Mouse (Mus musculus) liver, embryonic 14.5 days (tissue): ENCODE data around the gene Cyp24a1.

ENCODE experiments used
- CTCF ChIP-seq: IDR thresholded peaks from 2 replicates; pipeline ENCODE4 v1.5.1; 2016; ENCODE audit warnings: antibody characterized with exemption, low read depth, control low read depth
- EP300 ChIP-seq: IDR thresholded peaks from 2 replicates; pipeline ENCODE4 v1.6.1; 2016; ENCODE audit warnings: antibody characterized with exemption, low read depth

DNA sequence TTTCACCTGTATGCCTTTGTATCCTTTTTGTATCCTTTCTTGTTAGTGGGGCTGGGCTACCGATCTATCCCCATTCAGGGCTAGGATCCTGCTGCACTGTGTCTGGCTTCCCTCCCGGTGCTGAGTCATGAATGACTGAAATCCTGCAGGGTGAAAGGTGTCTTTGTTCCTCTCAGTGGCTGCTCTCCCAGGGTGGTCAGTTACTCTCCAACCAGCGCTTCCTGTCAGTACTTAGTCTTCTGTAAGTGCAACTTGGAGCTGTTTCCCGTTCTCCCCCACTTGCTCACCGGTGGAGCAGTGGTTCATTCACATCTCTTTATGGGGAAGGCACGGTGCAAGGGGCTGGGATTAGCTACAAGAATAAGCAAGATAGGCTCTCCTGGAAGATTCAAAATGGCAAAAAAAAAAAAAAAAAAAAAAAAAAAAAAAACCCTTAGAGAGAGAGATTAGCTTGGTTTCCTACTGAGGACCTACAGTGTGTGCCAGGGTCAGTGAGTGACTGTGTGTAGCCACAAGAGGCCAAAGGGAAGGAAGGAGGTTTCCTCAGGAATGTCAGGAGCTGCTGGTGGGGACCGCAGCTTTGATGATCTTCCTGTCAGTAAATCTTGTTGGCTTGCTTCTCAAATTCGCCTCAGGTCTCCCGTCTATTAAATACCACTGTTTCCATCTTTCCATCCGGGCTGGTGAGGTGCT lies 27.2 kb downstream of the Cyp24a1 start:
- TF ChIP-seq CTCF (no peak), EP300 (no peak)
